Mouse (Mus musculus) kidney, adult 2 months (tissue): ENCODE measurements at regions not wholly inside any gene's neighbourhood (a gene's known extent, or its start where the extent isn't known, plus 50 kb on each side); places are given as distances from the start of the nearest gene placed in this dataset.

Experiments
- CTCF ChIP-seq: fragments of 200-500 bp; conservative IDR thresholded peaks from 2 replicates; pipeline ENCODE4 v1.5.1; 2011; ENCODE audit warnings: low read depth, mild to moderate bottlenecking, control low read depth, low read length, moderate library complexity, mixed read lengths; ENCODE audit not compliant: insufficient read depth, insufficient read length
- POLR2A ChIP-seq: fragments of 200-500 bp; IDR thresholded peaks from one replicate; pipeline ENCODE4 v1.6.1; 2011; ENCODE audit warnings: low read depth, low read length, control low read depth

- TF ChIP-seq CTCF: no peak
- no peak for TF ChIP-seq POLR2A
Observed at GRCm38 (mm10) chr1:43377491-43378263, 66.7 kb upstream of the Nck2 start.
